Mouse (Mus musculus) liver, adult 2 months (tissue): ENCODE measurements at regions not wholly inside any gene's neighbourhood (a gene's known extent, or its start where the extent isn't known, plus 50 kb on each side); places are given as distances from the start of the nearest gene placed in this dataset.

ENCODE experiments used
- DNase-seq: peaks from one replicate; pipeline ENCODE4 v3.0.0-alpha.2; 2011; ENCODE audit warnings: low read depth, low spot score; ENCODE audit errors: extremely low read depth
- H3K27ac ChIP-seq: fragments of 200-500 bp; replicated peaks from 2 replicates; pipeline ENCODE4 v1.5.1; 2012; ENCODE audit warnings: low read depth, mild to moderate bottlenecking, control low read depth, inconsistent platforms, low read length; ENCODE audit not compliant: insufficient read depth
- H3K27me3 ChIP-seq: fragments of 200-500 bp; 2 replicates; pipeline ENCODE4 v1.6.1; 2012; ENCODE audit warnings: mild to moderate bottlenecking, moderate library complexity, low read length, inconsistent platforms; ENCODE audit not compliant: control insufficient read depth, insufficient read depth
- H3K36me3 ChIP-seq: fragments of 200-500 bp; 2 replicates; pipeline ENCODE4 v1.6.1; 2012; ENCODE audit warnings: low read length, inconsistent platforms; ENCODE audit not compliant: control insufficient read depth, insufficient read depth
- H3K4me1 ChIP-seq: fragments of 200-500 bp; 2 replicates; pipeline ENCODE4 v1.6.1; 2011; ENCODE audit warnings: low read length; ENCODE audit not compliant: control insufficient read depth, insufficient read depth
- H3K4me3 ChIP-seq: fragments of 200-500 bp; 2 replicates; pipeline ENCODE4 v1.5.1; 2011; ENCODE audit warnings: low read depth, mild to moderate bottlenecking, control low read depth, low read length, moderate library complexity; ENCODE audit not compliant: insufficient read depth
- H3K79me2 ChIP-seq: fragments of 200-500 bp; 2 replicates; pipeline ENCODE4 v1.6.1; 2012; ENCODE audit warnings: inconsistent platforms, mild to moderate bottlenecking, low read length, moderate library complexity; ENCODE audit not compliant: control insufficient read depth, insufficient read depth
- H3K9ac ChIP-seq: fragments of 200-500 bp; 2 replicates; pipeline ENCODE4 v1.6.1; 2012; ENCODE audit warnings: low read depth, mild to moderate bottlenecking, control low read depth, inconsistent platforms, low read length
- CTCF ChIP-seq: fragments of 200-500 bp; IDR thresholded peaks from 2 replicates; pipeline ENCODE4 v1.5.1; 2011; ENCODE audit warnings: low read depth, low read length, control low read depth
- POLR2A ChIP-seq: fragments of 200-500 bp; IDR thresholded peaks from 2 replicates; pipeline ENCODE4 v1.6.1; 2011; ENCODE audit warnings: low read length, control low read depth; ENCODE audit not compliant: insufficient read depth; ENCODE audit errors: extremely low read depth
- WGBS: fragments of 180-500 bp; shearing (Covaris S2); methylation state at CpG from one replicate; pipeline ENCODE4 v1.1.7; 2018; 5-methylcytosine and 5-hydroxymethylcytosine counted together

DNA sequence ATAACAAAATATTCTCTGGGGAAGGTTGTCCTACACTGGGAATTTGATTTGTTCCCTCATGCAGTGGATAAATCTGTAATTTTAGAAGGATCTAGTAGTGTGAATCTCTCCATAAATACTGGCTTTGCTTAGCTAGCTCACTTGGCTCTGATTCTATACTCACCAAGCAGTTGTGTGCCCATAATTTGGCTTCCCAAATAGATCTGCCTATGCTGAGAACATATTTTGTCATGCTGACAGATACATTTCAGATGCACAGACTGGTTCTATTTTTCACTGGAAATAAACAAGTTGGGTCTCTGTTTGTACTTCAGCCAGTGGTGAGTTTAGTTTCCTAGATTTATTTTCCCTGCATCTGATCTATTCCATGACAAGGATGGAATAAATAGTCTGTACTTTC lies 309.8 kb upstream of the Arhgap42 start:
- no peak for TF ChIP-seq CTCF
- TF ChIP-seq POLR2A = no peak
- no peaks in the 10 kb centered on the region for H3K79me2 ChIP-seq
- no peak overlapping the region for H3K9ac ChIP-seq
- no peak for DNase-seq
- no peaks in the 10 kb centered on the region for H3K27me3 ChIP-seq
- no peak overlapping the region for H3K4me3 ChIP-seq
- no peaks in the 10 kb centered on the region for H3K4me1 ChIP-seq
- no peaks in the 10 kb centered on the region for H3K36me3 ChIP-seq
- no peak overlapping the region for H3K27ac ChIP-seq

DNA sequence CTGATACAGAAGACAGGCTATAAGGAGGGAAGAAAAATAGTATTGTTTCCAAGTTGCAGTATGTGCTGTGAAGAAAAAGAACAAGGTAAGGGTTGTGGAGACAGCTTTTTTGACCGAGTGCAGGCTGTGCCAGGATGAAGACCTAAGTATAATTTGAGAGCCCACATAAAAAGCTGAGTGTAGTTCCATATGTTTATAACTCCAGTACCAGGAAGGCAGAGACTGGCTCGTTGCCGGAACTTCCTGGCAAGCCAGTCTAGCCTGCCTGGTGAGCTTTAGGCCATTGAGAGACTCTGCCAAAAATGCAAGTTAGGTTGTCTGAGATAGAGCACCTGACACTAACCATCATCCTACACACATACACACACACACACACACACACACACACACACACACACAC lies 308.7 kb upstream of the Arhgap42 start:
- 84% methylated on average over 3 of the region's 3 CpGs for WGBS
- no peaks in the 10 kb centered on the region for H3K79me2 ChIP-seq
- H3K27me3 ChIP-seq = no peaks in the 10 kb centered on the region
- TF ChIP-seq POLR2A = no peak
- TF ChIP-seq CTCF = no peak
- H3K4me3 ChIP-seq = no peak overlapping the region
- H3K36me3 ChIP-seq = no peaks in the 10 kb centered on the region
- no peak for DNase-seq
- H3K9ac ChIP-seq = no peak overlapping the region
- H3K4me1 ChIP-seq = no peaks in the 10 kb centered on the region
- no peak overlapping the region for H3K27ac ChIP-seq

DNA sequence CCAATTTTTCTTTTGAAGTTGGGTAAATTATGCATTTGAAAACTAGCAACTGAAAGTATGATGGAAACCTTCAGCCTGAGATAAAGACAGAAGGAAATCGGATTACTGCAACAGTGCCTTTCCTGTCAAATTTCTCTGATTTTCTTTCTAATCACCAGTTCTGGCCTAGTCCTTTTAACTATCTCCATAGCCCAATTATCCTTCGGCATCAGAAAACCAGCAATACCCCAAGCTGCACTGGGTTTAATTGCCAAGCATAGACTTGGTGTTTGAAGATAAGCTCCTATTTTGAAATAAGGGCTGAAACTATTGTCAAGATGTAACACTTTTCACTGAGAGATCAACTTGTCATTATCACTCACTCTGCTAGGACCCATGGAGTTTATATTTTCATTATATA lies 308.2 kb upstream of the Arhgap42 start:
- Histone ChIP-seq H3K36me3 (no peaks in the 10 kb centered on the region), H3K79me2 (no peaks in the 10 kb centered on the region), H3K4me1 (no peaks in the 10 kb centered on the region), H3K9ac (no peak overlapping the region), H3K4me3 (no peak overlapping the region), H3K27ac (no peak overlapping the region), H3K27me3 (no peaks in the 10 kb centered on the region)
- WGBS = 78% methylated on average over 2 of the region's 2 CpGs
- DNase-seq = no peak
- no peak for TF ChIP-seq POLR2A
- no peak for TF ChIP-seq CTCF

DNA sequence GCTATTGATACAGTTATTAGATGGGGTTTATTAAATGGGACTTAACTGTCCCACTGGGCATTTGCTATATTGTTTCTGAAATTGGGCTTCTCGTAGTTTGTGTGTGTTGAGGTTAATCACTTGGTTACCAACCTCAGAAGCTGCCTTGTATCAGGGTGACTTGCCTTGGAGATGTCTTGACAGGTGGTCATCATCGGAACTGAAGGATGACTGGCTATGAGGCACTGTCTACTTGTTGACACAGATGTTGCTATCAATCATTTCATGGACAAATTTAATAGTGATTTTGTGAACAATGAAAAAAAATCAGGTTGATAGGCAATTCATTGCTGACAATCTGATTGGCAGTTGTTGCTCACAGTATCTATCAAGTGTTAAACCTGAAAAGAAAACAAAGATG lies 261.4 kb upstream of the Arhgap42 start:
- Histone ChIP-seq H3K4me3 (no peak overlapping the region), H3K4me1 (no peaks in the 10 kb centered on the region), H3K36me3 (no peaks in the 10 kb centered on the region), H3K9ac (no peak overlapping the region), H3K79me2 (no peaks in the 10 kb centered on the region), H3K27me3 (no peaks in the 10 kb centered on the region), H3K27ac (no peak overlapping the region)
- no peak for DNase-seq
- TF ChIP-seq CTCF (no peak), POLR2A (no peak)
- WGBS = 75% methylated on average over 2 of the region's 2 CpGs

DNA sequence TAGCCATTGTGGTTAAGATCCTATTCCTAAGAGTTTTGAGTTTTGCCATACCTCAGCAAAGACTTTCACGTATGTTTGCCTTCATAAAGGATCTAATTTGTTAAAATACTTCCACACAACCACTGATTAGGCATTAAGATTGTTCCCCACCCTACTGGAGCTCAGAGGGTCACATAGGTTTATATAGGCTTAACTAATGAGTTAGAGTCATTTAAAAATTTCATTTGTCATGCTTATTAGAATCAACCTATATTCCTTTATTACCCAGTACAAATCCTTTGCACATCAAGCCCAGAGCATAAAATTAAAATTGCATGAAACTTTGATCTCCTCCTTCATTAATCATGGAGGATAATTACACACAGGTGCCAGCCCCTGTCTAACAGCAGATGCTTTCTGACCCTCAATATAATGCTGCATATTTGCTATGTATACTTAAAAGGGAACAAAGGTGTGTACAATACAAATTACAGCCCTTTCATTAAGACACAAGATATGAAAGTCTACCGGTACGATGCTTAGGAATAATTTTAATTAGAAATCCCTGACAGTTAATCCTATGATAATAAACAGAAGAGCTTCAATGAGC lies 254.8 kb upstream of the Arhgap42 start:
- no peak overlapping the region for H3K9ac ChIP-seq
- TF ChIP-seq POLR2A (no peak), CTCF (no peak)
- no peaks in the 10 kb centered on the region for H3K27me3 ChIP-seq
- H3K36me3 ChIP-seq = no peaks in the 10 kb centered on the region
- no peaks in the 10 kb centered on the region for H3K4me1 ChIP-seq
- no peak overlapping the region for H3K4me3 ChIP-seq
- WGBS = 82% methylated on average over 3 of the region's 3 CpGs
- no peak for DNase-seq
- no peaks in the 10 kb centered on the region for H3K79me2 ChIP-seq
- H3K27ac ChIP-seq = no peak overlapping the region

DNA sequence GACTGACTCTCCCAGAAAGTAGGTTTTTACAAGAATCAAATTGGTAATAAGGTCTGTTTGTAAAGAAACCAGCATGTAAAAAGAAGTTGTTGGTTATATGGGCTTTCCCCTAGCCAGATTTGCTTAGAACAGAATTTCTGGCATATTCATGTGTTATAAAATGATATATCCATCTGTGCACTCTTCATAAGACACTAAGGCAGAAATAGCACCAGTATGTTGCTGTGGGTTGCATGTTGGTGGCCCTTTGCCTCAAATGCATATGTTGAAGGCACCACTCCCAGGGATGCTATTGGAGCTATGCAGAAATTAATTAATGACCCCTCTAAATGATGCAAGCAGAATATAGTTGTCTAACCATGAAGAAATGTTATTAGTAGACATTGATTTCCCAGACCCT lies 238.2 kb upstream of the Arhgap42 start:
- no peak for DNase-seq
- H3K4me1 ChIP-seq = no peaks in the 10 kb centered on the region
- H3K27ac ChIP-seq = no peak overlapping the region
- no peak overlapping the region for H3K9ac ChIP-seq
- H3K36me3 ChIP-seq = no peaks in the 10 kb centered on the region
- no peaks in the 10 kb centered on the region for H3K79me2 ChIP-seq
- H3K4me3 ChIP-seq = no peak overlapping the region
- TF ChIP-seq POLR2A (no peak), CTCF (no peak)
- H3K27me3 ChIP-seq = no peaks in the 10 kb centered on the region
